Mouse (Mus musculus) urinary bladder, postnatal 36 days (tissue): Measurements from ENCODE around the gene Tada2a.

Experiments used
- DNase-seq, 2 experiments: peaks; one replicate each; pipeline ENCODE4 v3.0.0; 2022; ENCODE audit warnings: low spot score in 2 of 2, mixed read lengths in 1 of 2

The Tada2a gene

DNA sequence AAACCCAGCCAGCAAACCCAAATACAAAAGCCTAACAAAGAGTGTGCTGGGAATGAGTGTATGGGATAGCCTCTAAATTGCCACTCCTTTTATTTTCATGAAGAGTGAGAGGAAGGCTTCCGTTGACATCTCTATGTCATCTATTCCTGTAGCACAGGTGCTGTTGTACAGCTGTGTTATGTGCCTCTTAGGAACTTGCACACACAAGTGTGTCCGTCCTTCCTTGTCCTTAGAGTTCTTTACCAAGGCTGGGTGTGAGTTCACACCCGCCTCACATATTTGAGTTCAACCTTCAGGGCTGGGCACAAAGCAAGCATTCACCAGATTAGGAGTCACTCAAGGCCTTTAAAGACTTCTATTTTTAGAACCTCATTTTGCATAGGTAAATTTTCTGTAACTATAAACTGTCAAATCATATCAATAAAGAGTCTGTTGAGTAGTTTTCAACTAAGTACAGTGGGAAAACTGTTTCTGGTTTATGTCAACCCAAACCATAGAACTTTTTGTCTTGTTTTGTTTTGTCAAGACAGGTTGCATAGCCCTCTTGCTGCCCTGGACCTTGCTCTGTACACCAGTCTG lies 65.7 kb downstream of the Tada2a start:
- DNase-seq = no peak

DNA sequence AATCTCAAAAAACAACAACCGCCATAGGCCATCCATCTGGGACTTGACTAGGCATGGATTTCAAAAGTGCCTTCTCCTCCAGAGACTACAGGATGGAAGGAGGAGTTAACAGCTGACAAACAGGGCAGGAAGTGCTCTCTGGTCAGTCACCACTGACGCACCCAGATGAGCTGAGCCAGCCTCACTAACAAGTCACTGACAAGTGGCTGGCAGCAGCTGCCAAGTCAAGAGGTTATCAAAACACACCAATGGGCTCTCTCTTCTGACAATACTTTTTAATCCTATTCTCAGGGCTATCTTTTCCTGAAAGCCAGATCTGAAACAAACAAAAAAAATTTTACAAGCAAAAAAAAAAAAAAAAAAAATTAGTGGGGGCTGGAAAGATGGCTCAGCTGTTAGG lies 66.6 kb downstream of the Tada2a start:
- DNase-seq = no peak

DNA sequence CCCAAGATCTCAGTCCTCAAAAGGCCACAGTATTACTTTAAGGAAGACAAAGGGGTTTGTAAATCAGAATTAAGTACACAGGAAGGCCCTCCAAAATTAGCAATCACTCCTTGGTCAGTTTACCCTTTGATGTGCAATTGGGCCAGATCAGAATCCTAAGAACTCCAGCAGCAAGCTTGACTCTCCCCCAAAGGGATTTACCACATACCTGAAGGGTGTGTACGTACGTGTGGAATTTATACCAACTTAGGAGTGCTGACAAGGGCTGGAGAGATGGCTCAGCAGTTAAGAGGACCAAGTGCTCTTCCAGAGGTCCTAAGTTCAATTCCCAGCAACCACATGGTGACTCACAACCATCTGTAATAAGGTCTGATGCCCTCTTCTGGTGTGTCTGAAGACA lies 67.5 kb downstream of the Tada2a start:
- DNase-seq = no peak

DNA sequence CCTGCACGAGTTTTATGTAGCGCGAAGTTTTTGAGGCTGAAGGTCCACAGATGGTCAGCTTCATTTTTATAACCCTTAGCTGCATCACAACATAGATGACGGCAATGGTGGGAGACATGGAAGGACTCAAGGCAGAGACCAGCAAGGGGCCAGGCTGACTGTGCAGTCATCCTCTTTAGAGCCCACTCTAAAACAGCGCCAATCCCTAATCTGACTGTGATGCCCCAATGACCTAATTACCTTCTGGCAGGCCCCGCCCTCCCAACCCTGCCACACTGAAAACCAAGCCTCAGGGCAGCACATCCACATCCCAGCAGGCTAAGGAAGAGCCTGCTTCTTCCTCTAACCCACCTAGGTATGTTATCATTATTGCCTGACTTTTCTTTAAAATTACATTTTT lies 68.8 kb downstream of the Tada2a start:
- no peak for DNase-seq

DNA sequence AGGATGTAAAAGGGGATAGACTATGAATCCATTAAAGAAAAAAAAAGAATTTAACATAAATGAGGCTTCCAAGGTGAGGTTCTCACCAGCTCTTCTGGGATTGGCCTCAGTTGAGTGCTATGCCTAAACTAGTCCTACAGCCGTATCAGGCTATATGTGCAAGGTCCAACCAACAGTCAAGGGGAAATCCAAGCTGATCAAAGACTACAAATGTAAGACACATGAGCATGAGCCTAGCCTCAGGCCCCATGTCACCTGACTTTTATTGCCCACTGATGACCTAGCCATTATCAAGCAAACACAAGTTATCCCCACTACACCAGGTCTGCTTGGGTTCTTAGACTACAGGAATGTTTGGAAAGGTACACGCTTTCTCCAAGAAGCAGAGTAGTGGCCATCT lies 69.6 kb downstream of the Tada2a start:
- no peak for DNase-seq

DNA sequence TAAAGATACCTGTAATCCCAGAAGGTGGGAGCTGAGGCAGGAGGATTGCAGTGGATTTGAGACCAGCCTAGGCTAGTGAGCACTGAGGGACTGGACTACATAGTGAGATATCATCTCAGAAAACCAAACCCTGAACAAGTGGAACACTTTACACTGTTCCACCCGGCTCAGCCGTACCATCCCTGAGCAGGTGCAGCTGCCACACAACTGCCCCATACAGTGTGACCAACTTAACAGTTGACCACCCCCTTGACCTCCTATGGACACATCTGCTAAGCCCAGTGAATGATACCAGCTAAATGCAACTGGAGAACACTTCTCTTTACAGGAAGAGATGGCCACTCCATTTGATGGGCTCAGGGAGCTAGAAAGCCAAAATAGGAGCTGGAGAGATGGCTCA lies 72.0 kb downstream of the Tada2a start:
- DNase-seq = no peak

DNA sequence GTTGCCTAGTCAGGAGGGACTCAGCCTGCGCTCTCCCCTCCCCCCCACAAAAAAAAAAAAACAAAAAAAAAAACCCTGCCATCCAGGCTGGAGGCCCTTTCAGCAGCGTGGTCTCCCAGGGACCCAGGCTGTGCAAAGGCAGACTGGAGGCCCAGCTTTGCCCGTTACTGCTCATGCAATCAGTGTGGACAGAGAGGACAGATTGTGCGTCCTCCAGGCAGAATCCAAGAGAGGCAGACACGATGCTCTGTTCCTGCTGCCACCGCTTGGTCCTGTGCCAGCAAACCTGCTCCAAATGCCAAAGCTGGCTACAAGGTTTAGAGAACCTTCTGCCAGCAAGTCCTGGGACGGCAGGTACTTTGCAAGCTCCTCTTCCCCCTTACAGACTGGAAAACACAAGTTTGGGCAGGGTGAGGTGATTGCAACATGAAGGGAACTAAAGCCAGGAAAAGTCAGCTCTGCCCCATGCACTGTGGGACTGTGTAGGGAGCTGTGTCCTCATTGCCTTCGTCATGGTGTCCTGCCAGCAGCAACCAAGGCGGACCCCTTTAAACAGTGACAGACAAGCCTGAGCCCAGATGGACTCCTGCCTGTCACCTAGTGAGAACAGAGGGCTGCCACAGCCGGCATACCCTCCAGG lies 75.8 kb downstream of the Tada2a start:
- peak in 1 of 2 experiments; percentile 59 for DNase-seq

DNA sequence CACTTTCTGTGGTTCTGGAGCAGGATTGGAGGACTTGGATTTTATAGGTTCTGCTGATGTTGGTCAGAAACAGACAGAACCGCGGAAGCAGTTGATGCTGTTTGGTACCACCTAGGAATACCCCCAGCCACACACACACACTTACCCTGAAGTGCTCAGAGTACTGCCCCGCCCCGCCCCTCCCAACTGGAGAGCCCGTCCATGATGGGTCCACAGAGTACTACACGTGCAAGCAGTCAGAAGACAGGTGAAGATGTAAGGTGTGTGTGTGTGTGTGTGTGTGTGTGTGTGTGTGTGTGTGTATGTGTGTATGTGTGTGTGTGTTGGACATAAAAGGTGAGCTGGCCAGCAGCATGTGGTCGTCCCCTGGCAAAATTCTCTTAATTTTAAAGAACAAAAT lies 76.3 kb downstream of the Tada2a start:
- no peak for DNase-seq

DNA sequence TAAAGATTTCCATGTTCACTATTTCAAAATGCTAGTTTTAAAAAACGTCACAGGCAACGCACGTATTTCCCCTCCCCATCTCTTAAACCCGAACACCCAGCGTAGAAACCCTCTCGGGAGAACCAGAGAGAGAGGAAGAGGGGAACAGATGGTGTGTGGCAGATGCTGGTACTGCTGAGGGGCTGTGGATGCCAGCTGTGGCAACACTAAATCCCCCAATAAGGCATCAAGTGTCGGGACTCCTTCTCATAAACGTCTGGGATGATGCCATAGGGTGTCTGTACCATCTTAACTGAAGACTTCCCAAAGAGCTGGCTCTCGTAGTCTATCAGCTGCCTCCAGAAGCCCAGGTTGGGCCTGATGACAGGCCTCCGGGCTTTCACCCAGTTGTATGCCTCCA lies 81.0 kb downstream of the Tada2a start:
- no peak for DNase-seq

DNA sequence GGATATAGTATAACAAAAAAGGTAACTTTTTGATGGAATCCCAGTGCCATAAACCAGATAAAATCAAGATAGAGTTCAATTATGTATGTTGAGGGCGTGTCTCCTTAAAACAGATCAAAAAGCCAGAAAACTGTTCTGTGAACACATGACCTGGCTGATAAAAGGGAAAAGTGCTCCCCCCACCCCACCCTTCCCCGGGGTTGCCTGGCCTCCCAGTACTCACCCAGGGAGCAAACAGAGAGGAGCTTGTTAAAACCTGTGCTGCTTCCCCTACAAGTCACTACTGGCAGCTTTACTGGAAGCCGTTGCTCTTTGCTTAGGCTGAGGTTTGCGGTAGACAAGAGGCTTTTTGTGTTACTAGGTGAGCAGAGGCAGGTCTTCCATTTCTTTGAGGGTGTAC lies 82.1 kb downstream of the Tada2a start:
- peak; percentile 17 to 40 for DNase-seq

DNA sequence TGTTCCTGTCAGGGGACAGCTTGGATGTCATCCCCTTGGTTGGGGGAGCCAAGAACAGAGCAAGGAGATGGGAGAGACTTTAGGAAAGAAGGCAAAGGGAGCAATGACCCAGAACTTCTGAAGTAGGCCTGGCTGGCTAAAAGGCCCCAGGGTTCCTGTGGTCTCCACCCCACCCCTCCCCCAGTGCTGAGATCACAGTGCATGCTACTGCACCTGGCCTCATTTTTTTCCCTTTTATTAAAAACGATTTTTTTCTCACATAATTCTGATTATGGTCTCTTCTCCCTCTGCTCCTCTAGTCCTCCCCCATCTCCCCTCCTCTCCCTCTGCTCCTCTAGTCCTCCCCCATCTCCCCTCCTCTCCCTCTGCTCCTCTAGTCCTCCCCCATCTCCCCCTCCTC lies 84.4 kb downstream of the Tada2a start:
- no peak for DNase-seq

DNA sequence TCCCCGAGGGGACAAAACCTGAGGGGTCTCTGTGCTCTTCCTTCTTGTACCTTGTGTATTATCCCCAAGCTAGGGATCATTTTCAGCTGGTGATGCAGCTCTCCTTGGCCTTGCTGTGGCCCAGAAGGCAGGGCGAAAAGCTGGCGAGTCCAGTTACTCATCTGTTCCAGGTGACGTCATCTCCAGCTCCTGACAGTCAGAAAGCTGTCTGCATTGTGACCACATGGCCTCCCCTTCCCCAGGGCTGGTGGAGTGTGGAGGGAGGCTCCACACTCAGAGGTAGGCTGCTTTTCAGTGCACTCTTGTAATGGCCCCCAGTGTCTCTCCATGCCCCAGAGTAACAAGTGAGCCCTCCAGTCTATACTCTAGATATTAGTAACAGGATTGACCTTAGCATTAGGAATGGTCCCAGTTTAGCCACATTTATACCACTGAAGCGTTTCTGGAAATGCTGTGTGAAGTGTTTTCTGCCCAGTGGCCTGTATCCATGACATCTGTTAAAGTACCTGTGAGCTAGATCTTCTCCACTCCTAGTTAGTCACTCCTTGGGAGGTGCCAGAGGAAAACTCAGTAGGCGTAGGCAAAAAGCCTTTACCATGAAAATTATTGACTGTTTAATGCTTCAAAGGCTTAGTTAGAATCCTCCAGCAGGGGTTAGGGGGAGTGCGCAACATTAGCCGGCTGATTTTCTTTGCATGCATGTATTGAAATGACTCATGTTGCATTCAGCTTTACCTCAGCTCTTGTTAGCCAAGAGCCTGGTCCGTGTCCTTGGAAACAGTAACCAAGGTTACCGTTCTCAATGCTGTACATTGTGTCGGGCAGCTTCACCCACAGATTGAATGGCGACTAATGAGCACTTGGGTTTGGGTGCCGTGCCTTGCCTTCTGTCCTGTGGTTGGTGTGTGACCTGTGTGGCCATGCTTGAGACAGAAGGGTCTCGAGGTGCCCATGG lies 86.3 kb downstream of the Tada2a start:
- DNase-seq = no peak

DNA sequence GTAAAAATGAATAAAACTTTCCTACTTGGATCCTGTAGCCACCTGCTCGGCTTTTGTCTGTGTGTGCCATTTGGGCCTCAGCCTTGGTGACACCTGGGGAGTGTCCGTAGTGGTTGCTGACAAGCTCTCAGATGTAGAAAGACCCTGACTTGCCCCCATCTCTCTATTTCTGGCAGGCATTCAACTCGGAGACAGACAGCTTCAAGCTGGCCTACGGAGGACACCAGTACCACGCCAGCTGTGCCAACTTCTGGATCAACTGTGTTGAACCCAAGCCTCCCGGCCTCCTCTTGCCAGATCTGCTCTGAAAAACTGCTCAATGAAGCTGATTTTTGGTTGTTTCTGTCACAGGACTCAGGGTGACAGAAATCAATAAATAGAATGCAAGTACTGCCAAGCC lies 88.8 kb downstream of the Tada2a start:
- no peak for DNase-seq

DNA sequence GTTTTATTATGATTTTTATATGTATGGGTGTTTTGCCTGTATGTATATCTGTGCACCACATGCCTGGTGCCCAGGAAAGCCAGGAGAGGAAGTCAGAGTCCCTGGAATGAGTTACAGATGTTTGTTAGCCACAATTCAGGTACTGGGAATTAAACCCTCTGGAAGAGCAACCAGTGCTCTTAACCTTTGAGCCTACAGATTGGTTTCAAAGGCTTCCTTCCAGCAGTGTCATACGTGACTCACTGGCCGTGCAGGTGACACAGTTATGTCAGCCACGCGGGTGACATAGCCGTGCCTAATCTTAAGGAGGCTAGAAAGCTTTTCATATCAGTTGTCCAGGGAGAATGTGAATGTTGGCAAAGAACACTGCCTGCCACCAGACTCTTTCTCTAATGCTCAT lies 95.7 kb downstream of the Tada2a start:
- DNase-seq = no peak

DNA sequence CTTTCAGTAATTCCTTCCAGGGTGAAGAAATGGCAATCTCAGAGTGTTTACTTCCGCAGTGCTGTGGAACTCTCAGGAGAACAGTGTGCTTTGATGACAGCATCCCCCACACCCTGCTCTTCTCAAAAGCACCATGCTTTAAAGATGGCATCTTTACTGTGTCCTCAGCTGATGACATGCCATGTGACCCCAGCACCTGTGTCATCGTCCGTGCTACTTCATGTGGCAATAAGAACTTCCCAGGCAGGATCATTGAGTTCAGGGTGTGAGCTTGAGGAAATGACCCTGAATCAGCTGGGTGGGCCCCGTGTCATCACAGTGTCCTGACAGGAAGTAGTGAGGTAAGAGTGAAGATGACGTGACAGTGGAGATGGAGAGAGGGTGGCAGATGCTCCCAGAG lies 96.8 kb downstream of the Tada2a start:
- DNase-seq = no peak

DNA sequence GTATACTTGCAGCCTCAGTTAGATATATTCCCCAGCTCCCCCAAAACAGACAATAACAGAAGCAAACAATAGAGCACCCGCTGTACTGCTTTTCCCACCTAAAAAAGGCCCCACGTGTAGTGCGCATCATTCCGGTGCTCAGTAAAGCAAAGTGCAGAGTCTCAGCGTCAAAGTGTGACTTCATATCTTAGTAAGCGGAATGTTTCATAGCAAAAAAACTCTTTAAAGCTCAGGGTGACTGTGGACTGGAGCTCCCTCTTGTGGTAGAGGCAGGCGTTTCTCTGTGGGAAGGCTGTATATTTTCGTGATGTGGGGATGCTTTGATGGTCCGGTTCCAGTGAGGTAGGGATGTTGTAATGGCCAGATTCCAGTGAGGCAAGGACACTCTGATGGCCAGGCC lies 97.4 kb downstream of the Tada2a start:
- DNase-seq = peak; percentile 46 to 49
